Mouse (Mus musculus) T-cell, adult 66 days (primary cell): Measurements from ENCODE around the gene Dglucy. TPM values are rescaled to one million over a fixed set of nuclear protein-coding genes. Genes with fewer than 3 reads are reported as not detected.

Source experiments
- total RNA-seq, 2 experiments: library from RNA; stranded (reverse); gene quantifications; 3 replicates in 1 of 2; 4 replicates in 1 of 2; pipeline ENCODE4 v1.2.4; 2023

Gene Dglucy
- total RNA-seq: 10 to 100 TPM in 1 of 2 experiments, 1 to 10 TPM in 1; 9.1 to 10.5 TPM

GRCm38 (mm10) chr12:100778934-100779865, at the start of gene Dglucy:
Dglucy (plus strand) TSS chr12:100779057.

GRCm38 (mm10) chr12:100907598-100908297, 128.9 kb downstream of the Dglucy start, which contains the start of gene Gpr68:
Gpr68 (minus strand) TSS chr12:100908198.

Other genes with a start within 250 kb of the Dglucy start
- gene Rps6ka5, start 52.1 kb upstream of the Dglucy start, total RNA-seq: 10 to 100 TPM; 15.8 to 22.0 TPM
- 10 to 100 TPM; 78.9 to 88.7 TPM for gene Gpr68, start 129.1 kb downstream of the Dglucy start, total RNA-seq
- gene Ccdc88c, start 250.0 kb downstream of the Dglucy start, total RNA-seq: 100 to 1,000 TPM; 392 to 427 TPM